Mouse (Mus musculus): ENCODE results near the gene Adgra1.

The Adgra1 gene

GRCm38 (mm10) chr7:139905661-139906060, 71.7 kb downstream of the Adgra1 start:
- peak; percentile 76 for DNase-seq (ENCODE audit: low read depth, low spot score)

- peak; percentile 54 for DNase-seq (ENCODE audit: low read depth, low spot score)
Observed at GRCm38 (mm10) chr7:139908176-139908575, 74.2 kb downstream of the Adgra1 start.

GRCm38 (mm10) chr7:139909469-139909868, 75.5 kb downstream of the Adgra1 start:
- DNase-seq (ENCODE audit: low read depth, low spot score), result no peak

GRCm38 (mm10) chr7:139910204-139910835, 76.3 kb downstream of the Adgra1 start:
- no peak for DNase-seq (ENCODE audit: low read depth, low spot score)

- peak; percentile 84 for DNase-seq (ENCODE audit: low read depth, low spot score)
Observed at GRCm38 (mm10) chr7:139914141-139915047, 80.4 kb downstream of the Adgra1 start.

GRCm38 (mm10) chr7:139915646-139916257, 81.8 kb downstream of the Adgra1 start:
- DNase-seq (ENCODE audit: low read depth, low spot score), result peak; percentile 88

- DNase-seq (ENCODE audit: low read depth, low spot score), result no peak
Observed at GRCm38 (mm10) chr7:139916345-139916744, 82.4 kb downstream of the Adgra1 start.

GRCm38 (mm10) chr7:139918262-139918661, 84.3 kb downstream of the Adgra1 start:
- no peak for DNase-seq (ENCODE audit: low read depth, low spot score)

Measured in ZHBTc4 (cell line).